Mouse (Mus musculus) limb, embryonic 12.5 days (tissue): ENCODE data around the gene Ctf2. TPM values are rescaled to one million over a fixed set of nuclear protein-coding genes. Genes with fewer than 3 reads are reported as not detected.
"Not testable (repeated sequence)": the region's sequence is repeated elsewhere in the genome, so short reads cannot be mapped to it uniquely, and the experiment has no call there.

ENCODE experiments used
- ATAC-seq: fragments of 200-750 bp; cut with Nextera tagmentation; 2 replicates; pipeline ENCODE4 v1.8.0; 2017; ENCODE audit warnings: low read depth, moderate TSS enrichment; ENCODE audit not compliant: insufficient number of reproducible peaks, insufficient read depth, low FRiP score, low TSS enrichment
- H3K27ac ChIP-seq: fragments of 300-500 bp; sonication (generic); 2 replicates; pipeline ENCODE4 v1.5.1; 2016; ENCODE audit warnings: mild to moderate bottlenecking, moderate library complexity
- H3K27me3 ChIP-seq: fragments of 300-500 bp; sonication (generic); 2 replicates; pipeline ENCODE4 v1.6.1; 2016; ENCODE audit warnings: mild to moderate bottlenecking, moderate library complexity
- H3K36me3 ChIP-seq: fragments of 300-500 bp; sonication (generic); 2 replicates; pipeline ENCODE4 v1.6.1; 2016; ENCODE audit warnings: mild to moderate bottlenecking, moderate library complexity
- H3K4me1 ChIP-seq: fragments of 300-500 bp; sonication (generic); replicated peaks from 2 replicates; pipeline ENCODE4 v1.6.1; 2016
- H3K4me2 ChIP-seq: fragments of 300-500 bp; sonication (generic); 2 replicates; pipeline ENCODE4 v1.6.1; 2016; ENCODE audit warnings: mild to moderate bottlenecking, moderate library complexity
- H3K4me3 ChIP-seq: fragments of 300-500 bp; sonication (generic); replicated peaks from 2 replicates; pipeline ENCODE4 v1.5.1; 2016; ENCODE audit warnings: mild to moderate bottlenecking
- H3K9ac ChIP-seq: fragments of 300-500 bp; sonication (generic); replicated peaks from 2 replicates; pipeline ENCODE4 v1.6.1; 2016; ENCODE audit warnings: mild to moderate bottlenecking, moderate library complexity
- H3K9me3 ChIP-seq: fragments of 300-500 bp; sonication (generic); 2 replicates; pipeline ENCODE4 v1.6.1; 2016; ENCODE audit warnings: mild to moderate bottlenecking, moderate library complexity
- WGBS: fragments of 180-500 bp; shearing (Covaris S2); methylation state at CpG from one replicate; pipeline ENCODE4 v1.1.7; 2016; 5-methylcytosine and 5-hydroxymethylcytosine counted together
- polyA plus RNA-seq: library from polyadenylated mRNA; unstranded; fragments of >200 nt; fragmentation: Nextera tagmentation; extraction: Ambion mirVana; gene quantifications from 2 replicates; pipeline ENCODE4 v1.2.1, GENCODE M21; 2016

The Ctf2 gene
- polyA plus RNA-seq, 1 experiment from 2014 or later, result 0.60 TPM

- Histone ChIP-seq H3K4me2 (no peak overlapping the region), H3K27ac (no peak overlapping the region)
- 75% methylated on average over 6 of the region's 6 CpGs for WGBS
Observed at GRCm38 (mm10) chr7:127698986-127699385, 33.0 kb downstream of the Ctf2 start.

GRCm38 (mm10) chr7:127693730-127694129 lies 38.2 kb downstream of the Ctf2 start:
- H3K4me1 ChIP-seq, result peaks cover 10% of the 10 kb centered on the region
- H3K27me3 ChIP-seq, ATAC-seq, H3K4me2 ChIP-seq, H3K9me3 ChIP-seq, H3K9ac ChIP-seq, H3K4me3 ChIP-seq, H3K27ac ChIP-seq: not testable (repeated sequence)
- 92% methylated on average over 7 of the region's 7 CpGs for WGBS
- peaks cover 24% of the 10 kb centered on the region for H3K36me3 ChIP-seq

More at GRCm38 (mm10) chr7:127698986-127699385, 33.0 kb downstream of the Ctf2 start:
- Histone ChIP-seq H3K9me3 (no peaks in the 10 kb centered on the region), H3K36me3 (peaks cover 65% of the 10 kb centered on the region), H3K4me1 (no peaks in the 10 kb centered on the region), H3K27me3 (no peaks in the 10 kb centered on the region), H3K4me3 (no peak overlapping the region), H3K9ac (no peak overlapping the region)
- no peak for ATAC-seq

- no peak overlapping the region for H3K4me3 ChIP-seq
- H3K4me2 ChIP-seq, result no peak overlapping the region
- no peak overlapping the region for H3K9ac ChIP-seq
- ATAC-seq, result no peak
- H3K4me1 ChIP-seq, result peaks cover 10% of the 10 kb centered on the region
- WGBS, result 94% methylated on average over 8 of the region's 8 CpGs
- no peaks in the 10 kb centered on the region for H3K27me3 ChIP-seq
- H3K9me3 ChIP-seq, result no peaks in the 10 kb centered on the region
- H3K27ac ChIP-seq, result no peak overlapping the region
- peaks cover 24% of the 10 kb centered on the region for H3K36me3 ChIP-seq
Observed at GRCm38 (mm10) chr7:127693290-127693689, 38.7 kb downstream of the Ctf2 start.

DNA sequence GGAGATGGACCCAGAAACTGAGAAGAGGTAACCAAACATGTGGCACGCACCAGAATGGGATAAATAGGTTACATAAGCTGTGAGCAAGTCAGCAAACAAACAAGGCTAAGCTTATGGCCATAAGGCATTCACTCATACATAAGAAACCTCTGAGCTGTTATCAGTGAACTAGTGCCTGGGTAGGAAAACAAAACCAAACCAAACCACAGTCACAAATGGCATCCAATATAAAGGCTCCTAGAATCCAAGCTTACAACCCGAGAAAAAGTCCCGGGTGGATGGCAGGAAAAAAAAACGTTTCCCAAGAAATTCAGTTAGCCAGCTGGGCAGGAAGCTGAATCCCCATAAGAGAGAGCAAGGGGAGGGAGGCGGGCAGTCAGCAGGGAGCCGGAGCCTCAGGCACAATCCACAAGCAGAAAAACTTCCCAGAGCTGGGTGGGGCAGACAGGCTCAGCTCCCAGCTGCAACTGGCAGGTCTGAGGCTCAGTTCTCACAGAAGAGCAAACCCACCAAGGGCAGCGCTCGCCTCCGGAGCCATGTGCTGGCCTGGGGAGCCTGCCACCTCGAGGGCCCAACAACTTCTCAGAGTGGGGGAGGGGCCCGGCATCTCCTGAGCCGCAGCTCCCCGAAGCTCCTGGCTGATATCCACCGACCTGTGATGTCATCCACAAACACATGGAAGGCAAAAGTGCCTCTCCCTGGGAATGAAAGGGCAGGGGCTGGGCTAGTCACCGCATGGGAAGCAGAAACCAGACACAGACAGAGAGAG lies 40.6 kb downstream of the Ctf2 start:
- peak; percentile 42 for ATAC-seq
- Histone ChIP-seq H3K27ac (peak overlapping the region; percentile 87), H3K9me3 (no peaks in the 10 kb centered on the region), H3K4me3 (peak overlapping the region; percentile 29), H3K4me2 (peak overlapping the region; percentile 52), H3K36me3 (peaks cover 18% of the 10 kb centered on the region), H3K4me1 (peaks cover 12% of the 10 kb centered on the region), H3K27me3 (no peaks in the 10 kb centered on the region), H3K9ac (peak overlapping the region; percentile 38)
- WGBS, result 4% methylated on average over 15 of the region's 15 CpGs

- no peaks in the 10 kb centered on the region for H3K9me3 ChIP-seq
- H3K4me1 ChIP-seq, result peaks cover 12% of the 10 kb centered on the region
- no peak overlapping the region for H3K9ac ChIP-seq
- 72% methylated on average over 9 of the region's 9 CpGs for WGBS
- no peak overlapping the region for H3K4me3 ChIP-seq
- no peak overlapping the region for H3K4me2 ChIP-seq
- no peak for ATAC-seq
- H3K27me3 ChIP-seq, result no peaks in the 10 kb centered on the region
- no peak overlapping the region for H3K27ac ChIP-seq
- peaks cover 15% of the 10 kb centered on the region; the same call in 1 of the 2 replicates for H3K36me3 ChIP-seq
Observed at GRCm38 (mm10) chr7:127689626-127690280, 42.2 kb downstream of the Ctf2 start.

- no peak for ATAC-seq
- H3K4me1 ChIP-seq, result peaks cover 12% of the 10 kb centered on the region
- H3K9me3 ChIP-seq, result no peaks in the 10 kb centered on the region
- whole genome bisulfite sequencing, result 86% methylated on average over 7 of the region's 7 CpGs
- H3K27ac ChIP-seq, result no peak overlapping the region
- no peak overlapping the region for H3K9ac ChIP-seq
- H3K36me3 ChIP-seq, result peaks cover 20% of the 10 kb centered on the region
- no peak overlapping the region for H3K4me3 ChIP-seq
- H3K4me2 ChIP-seq, result no peak overlapping the region
- H3K27me3 ChIP-seq, result no peaks in the 10 kb centered on the region
Observed at GRCm38 (mm10) chr7:127688935-127689334, 43.0 kb downstream of the Ctf2 start.

- ATAC-seq, result no peak
- Histone ChIP-seq H3K36me3 (peaks cover 17% of the 10 kb centered on the region; the same call in 1 of the 2 replicates), H3K27me3 (no peaks in the 10 kb centered on the region), H3K4me1 (peaks cover 12% of the 10 kb centered on the region), H3K27ac (no peak overlapping the region), H3K4me2 (no peak overlapping the region), H3K9ac (no peak overlapping the region), H3K4me3 (no peak overlapping the region), H3K9me3 (no peaks in the 10 kb centered on the region)
- 70% methylated on average over 11 of the region's 11 CpGs for WGBS
Observed at GRCm38 (mm10) chr7:127686740-127687449, 45.1 kb downstream of the Ctf2 start.

DNA sequence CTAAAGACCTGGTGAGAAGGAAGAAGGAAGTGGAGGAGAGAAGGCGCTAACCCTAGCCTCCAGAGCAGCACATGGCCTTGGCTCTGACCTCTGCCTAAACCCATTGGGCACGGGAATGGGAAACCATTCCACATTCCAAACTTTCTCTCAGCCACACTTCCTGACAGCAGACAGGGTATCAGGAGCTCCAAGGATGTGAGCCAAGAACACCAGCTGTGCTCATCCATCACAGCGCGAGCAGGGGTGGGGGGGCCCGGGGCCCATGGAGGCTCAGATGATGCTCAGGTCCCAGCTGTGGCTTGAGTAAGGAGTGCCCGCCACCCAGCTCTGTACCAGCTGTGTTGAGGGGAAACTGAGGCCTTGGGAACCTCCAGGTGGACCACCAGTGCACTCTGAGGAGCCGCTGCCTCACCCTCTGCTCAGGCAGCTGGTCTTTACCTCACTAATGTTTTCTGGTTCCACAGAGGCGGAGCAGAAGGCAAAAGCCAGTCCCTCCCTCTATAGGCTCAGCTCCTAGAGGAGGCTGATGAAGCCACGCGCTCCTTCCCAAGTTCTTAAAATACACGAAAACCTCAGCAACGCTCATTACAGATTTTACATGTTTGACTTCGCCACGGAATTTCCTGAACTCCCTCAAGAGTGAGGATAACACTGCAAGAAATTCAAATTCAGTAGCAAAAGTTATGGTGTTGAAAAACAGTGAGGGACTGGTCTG lies 46.5 kb downstream of the Ctf2 start:
- H3K9me3 ChIP-seq, result no peaks in the 10 kb centered on the region
- no peak overlapping the region for H3K9ac ChIP-seq
- H3K4me1 ChIP-seq, result 0 out of 2 replicates have a peak, but pooled peaks cover 2% of the 10 kb centered on the region
- no peak overlapping the region for H3K4me3 ChIP-seq
- ATAC-seq, result peak; percentile 64
- H3K27ac ChIP-seq, result no peak overlapping the region
- WGBS, result 68% methylated on average over 14 of the region's 14 CpGs
- no peak overlapping the region for H3K4me2 ChIP-seq
- H3K27me3 ChIP-seq, result no peaks in the 10 kb centered on the region
- peaks cover 23% of the 10 kb centered on the region for H3K36me3 ChIP-seq

DNA sequence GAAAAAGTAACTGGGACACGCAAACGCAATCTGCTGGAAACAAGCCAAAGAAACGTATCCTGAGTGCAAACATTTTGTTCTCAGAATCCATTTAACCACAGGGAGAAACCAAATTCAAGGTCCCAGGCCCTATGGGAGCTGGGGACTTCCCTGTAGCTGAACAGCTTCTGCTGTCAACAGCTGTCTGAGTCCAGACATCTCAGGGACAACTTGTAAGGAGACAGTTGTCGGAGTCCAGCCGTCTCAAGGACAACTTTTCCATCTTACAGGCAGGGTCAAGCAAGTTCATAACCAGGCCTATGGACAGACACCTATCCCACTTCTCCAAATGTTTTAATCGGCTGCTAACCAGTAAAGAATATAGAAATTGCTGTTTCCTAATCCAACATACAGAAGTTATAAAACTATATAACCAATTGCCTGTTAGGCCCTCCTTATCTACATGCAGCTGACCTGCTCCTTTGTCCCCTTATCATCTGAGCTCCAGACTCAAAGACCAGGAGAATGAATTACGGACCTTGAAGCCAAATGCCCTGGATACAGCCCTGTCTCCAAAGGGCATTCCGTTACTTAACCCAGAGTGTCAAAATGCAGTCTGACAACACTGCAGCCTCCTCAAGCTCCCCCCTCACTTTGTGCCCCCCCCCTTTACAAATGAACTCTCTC lies 49.9 kb downstream of the Ctf2 start:
- ATAC-seq, result no peak
- H3K27ac ChIP-seq, result no peak overlapping the region
- peaks cover 2% of the 10 kb centered on the region; the same call in 1 of the 2 replicates for H3K9me3 ChIP-seq
- no peaks in the 10 kb centered on the region for H3K27me3 ChIP-seq
- no peak overlapping the region for H3K9ac ChIP-seq
- no peak overlapping the region for H3K4me2 ChIP-seq
- H3K4me1 ChIP-seq, result 0 out of 2 replicates have a peak, but pooled peaks cover 2% of the 10 kb centered on the region
- H3K36me3 ChIP-seq, result peaks cover 26% of the 10 kb centered on the region
- 85% methylated on average over 8 of the region's 8 CpGs for WGBS
- no peak overlapping the region for H3K4me3 ChIP-seq

GRCm38 (mm10) chr7:127680541-127680940 lies 51.4 kb downstream of the Ctf2 start:
- Histone ChIP-seq H3K4me1 (no peaks in the 10 kb centered on the region), H3K4me3 (no peak overlapping the region), H3K4me2 (no peak overlapping the region), H3K27ac (no peak overlapping the region), H3K9me3 (peaks cover 4% of the 10 kb centered on the region; the same call in 1 of the 2 replicates), H3K9ac (no peak overlapping the region), H3K27me3 (no peaks in the 10 kb centered on the region), H3K36me3 (peaks cover 34% of the 10 kb centered on the region)
- ATAC-seq, result no peak
- 87% methylated on average over 13 of the region's 13 CpGs for WGBS
